Mouse (Mus musculus) liver, adult 2 months (tissue): ENCODE measurements around the gene Mgat4a. TPM values are rescaled to one million over a fixed set of nuclear protein-coding genes. Genes with fewer than 3 reads are reported as not detected.

ENCODE experiments used
- DNase-seq: peaks from one replicate; pipeline ENCODE4 v3.0.0-alpha.2; 2011; ENCODE audit warnings: low read depth, low spot score; ENCODE audit errors: extremely low read depth
- H3K27ac ChIP-seq: fragments of 200-500 bp; replicated peaks from 2 replicates; pipeline ENCODE4 v1.5.1; 2012; ENCODE audit warnings: low read depth, mild to moderate bottlenecking, control low read depth, inconsistent platforms, low read length; ENCODE audit not compliant: insufficient read depth
- H3K27me3 ChIP-seq: fragments of 200-500 bp; 2 replicates; pipeline ENCODE4 v1.6.1; 2012; ENCODE audit warnings: mild to moderate bottlenecking, moderate library complexity, low read length, inconsistent platforms; ENCODE audit not compliant: control insufficient read depth, insufficient read depth
- H3K36me3 ChIP-seq: fragments of 200-500 bp; 2 replicates; pipeline ENCODE4 v1.6.1; 2012; ENCODE audit warnings: low read length, inconsistent platforms; ENCODE audit not compliant: control insufficient read depth, insufficient read depth
- H3K4me1 ChIP-seq: fragments of 200-500 bp; 2 replicates; pipeline ENCODE4 v1.6.1; 2011; ENCODE audit warnings: low read length; ENCODE audit not compliant: control insufficient read depth, insufficient read depth
- H3K4me3 ChIP-seq: fragments of 200-500 bp; 2 replicates; pipeline ENCODE4 v1.5.1; 2011; ENCODE audit warnings: low read depth, mild to moderate bottlenecking, control low read depth, low read length, moderate library complexity; ENCODE audit not compliant: insufficient read depth
- H3K79me2 ChIP-seq: fragments of 200-500 bp; 2 replicates; pipeline ENCODE4 v1.6.1; 2012; ENCODE audit warnings: inconsistent platforms, mild to moderate bottlenecking, low read length, moderate library complexity; ENCODE audit not compliant: control insufficient read depth, insufficient read depth
- H3K9ac ChIP-seq: fragments of 200-500 bp; 2 replicates; pipeline ENCODE4 v1.6.1; 2012; ENCODE audit warnings: low read depth, mild to moderate bottlenecking, control low read depth, inconsistent platforms, low read length
- CTCF ChIP-seq: fragments of 200-500 bp; IDR thresholded peaks from 2 replicates; pipeline ENCODE4 v1.5.1; 2011; ENCODE audit warnings: low read depth, low read length, control low read depth
- POLR2A ChIP-seq: fragments of 200-500 bp; IDR thresholded peaks from 2 replicates; pipeline ENCODE4 v1.6.1; 2011; ENCODE audit warnings: low read length, control low read depth; ENCODE audit not compliant: insufficient read depth; ENCODE audit errors: extremely low read depth
- WGBS: fragments of 180-500 bp; shearing (Covaris S2); methylation state at CpG from one replicate; pipeline ENCODE4 v1.1.7; 2018; 5-methylcytosine and 5-hydroxymethylcytosine counted together
- polyA plus RNA-seq: library from polyadenylated mRNA; depleted of rRNA; stranded (reverse); fragments of >200 nt; gene quantifications from 2 replicates; pipeline ENCODE4 v1.2.3, GENCODE M21; 2012
- total RNA-seq: library from RNA; depleted of rRNA; stranded (reverse); fragments of >200 nt; gene quantifications from 2 replicates; pipeline ENCODE4 v1.2.3, GENCODE M21; 2014

The Mgat4a gene
- total and polyA plus RNA-seq, 2 experiments: 0.21 to 1.5 TPM

GRCm38 (mm10) chr1:37486994-37487393 is 53.8 kb downstream of the Mgat4a start:
- TF ChIP-seq CTCF (no peak), POLR2A (no peak)
- H3K27me3 ChIP-seq: no peaks in the 10 kb centered on the region
- no peak for DNase-seq
- no peak overlapping the region for H3K4me3 ChIP-seq
- 70% methylated on average over 3 of the region's 3 CpGs for WGBS
- H3K4me1 ChIP-seq: no peaks in the 10 kb centered on the region
- no peak overlapping the region for H3K9ac ChIP-seq
- H3K79me2 ChIP-seq: no peaks in the 10 kb centered on the region
- H3K27ac ChIP-seq: no peak overlapping the region
- H3K36me3 ChIP-seq: no peaks in the 10 kb centered on the region

GRCm38 (mm10) chr1:37486439-37486838 is 54.4 kb downstream of the Mgat4a start:
- H3K4me1 ChIP-seq: no peaks in the 10 kb centered on the region
- no peaks in the 10 kb centered on the region for H3K27me3 ChIP-seq
- DNase-seq: peak; percentile 12
- no peaks in the 10 kb centered on the region for H3K36me3 ChIP-seq
- H3K9ac ChIP-seq: no peak overlapping the region
- no peaks in the 10 kb centered on the region for H3K79me2 ChIP-seq
- TF ChIP-seq POLR2A (no peak), CTCF (no peak)
- 91% methylated on average over 1 of the region's 1 CpGs for WGBS
- no peak overlapping the region for H3K27ac ChIP-seq
- no peak overlapping the region for H3K4me3 ChIP-seq

GRCm38 (mm10) chr1:37484612-37485011 is 56.2 kb downstream of the Mgat4a start:
- Histone ChIP-seq H3K36me3 (no peaks in the 10 kb centered on the region), H3K27ac (no peak overlapping the region), H3K79me2 (no peaks in the 10 kb centered on the region), H3K4me1 (no peaks in the 10 kb centered on the region), H3K9ac (no peak overlapping the region), H3K27me3 (no peaks in the 10 kb centered on the region), H3K4me3 (no peak overlapping the region)
- 84% methylated on average over 4 of the region's 4 CpGs for WGBS
- DNase-seq: no peak
- TF ChIP-seq CTCF (no peak), POLR2A (no peak)

GRCm38 (mm10) chr1:37481331-37481730 is 59.5 kb downstream of the Mgat4a start:
- TF ChIP-seq POLR2A: no peak
- no peak for TF ChIP-seq CTCF
- 91% methylated on average over 2 of the region's 2 CpGs for WGBS

GRCm38 (mm10) chr1:37480731-37481130 is 60.1 kb downstream of the Mgat4a start:
- Histone ChIP-seq H3K27me3 (no peaks in the 10 kb centered on the region), H3K27ac (no peak overlapping the region), H3K79me2 (no peaks in the 10 kb centered on the region), H3K9ac (no peak overlapping the region), H3K4me1 (no peaks in the 10 kb centered on the region), H3K36me3 (no peaks in the 10 kb centered on the region), H3K4me3 (no peak overlapping the region)
- TF ChIP-seq POLR2A (no peak), CTCF (no peak)
- WGBS: 81% methylated on average over 6 of the region's 6 CpGs
- DNase-seq: no peak

More at GRCm38 (mm10) chr1:37481331-37481730, 59.5 kb downstream of the Mgat4a start:
- no peaks in the 10 kb centered on the region for H3K79me2 ChIP-seq
- H3K36me3 ChIP-seq: no peaks in the 10 kb centered on the region
- no peak for DNase-seq
- H3K27ac ChIP-seq: no peak overlapping the region
- H3K4me1 ChIP-seq: no peaks in the 10 kb centered on the region
- H3K9ac ChIP-seq: no peak overlapping the region
- no peak overlapping the region for H3K4me3 ChIP-seq
- H3K27me3 ChIP-seq: no peaks in the 10 kb centered on the region

GRCm38 (mm10) chr1:37479759-37480158 is 61.1 kb downstream of the Mgat4a start:
- no peak overlapping the region for H3K27ac ChIP-seq
- no peak overlapping the region for H3K4me3 ChIP-seq
- no peak for TF ChIP-seq CTCF
- no peak for DNase-seq
- no peaks in the 10 kb centered on the region for H3K27me3 ChIP-seq
- H3K79me2 ChIP-seq: no peaks in the 10 kb centered on the region
- no peak overlapping the region for H3K9ac ChIP-seq
- no peaks in the 10 kb centered on the region for H3K36me3 ChIP-seq
- 64% methylated on average over 8 of the region's 8 CpGs for WGBS
- no peaks in the 10 kb centered on the region for H3K4me1 ChIP-seq

- Histone ChIP-seq H3K27ac (no peak overlapping the region), H3K9ac (no peak overlapping the region), H3K79me2 (no peaks in the 10 kb centered on the region), H3K36me3 (no peaks in the 10 kb centered on the region), H3K27me3 (no peaks in the 10 kb centered on the region), H3K4me3 (no peak overlapping the region), H3K4me1 (no peaks in the 10 kb centered on the region)
- no peak for TF ChIP-seq POLR2A
- peak; percentile 24; the same call in 1 of the 2 replicates for TF ChIP-seq CTCF
- WGBS: 78% methylated on average over 9 of the region's 9 CpGs
- no peak for DNase-seq
Observed at GRCm38 (mm10) chr1:37479074-37479473, 61.7 kb downstream of the Mgat4a start.
